Mouse (Mus musculus) testis, adult 2 months (tissue): ENCODE results near the gene Gfap.

Experiments used
- CTCF ChIP-seq: fragments of 200-500 bp; IDR thresholded peaks from 2 replicates; pipeline ENCODE4 v1.5.1; 2012; ENCODE audit warnings: low read depth, mild to moderate bottlenecking, inconsistent platforms, low read length, moderate library complexity; ENCODE audit not compliant: control insufficient read depth, insufficient read depth, insufficient replicate concordance
- POLR2A ChIP-seq: fragments of 200-500 bp; IDR thresholded peaks from 2 replicates; pipeline ENCODE4 v1.6.1; 2012; ENCODE audit warnings: low read depth, mild to moderate bottlenecking, inconsistent platforms, low read length, moderate library complexity; ENCODE audit not compliant: control insufficient read depth

- TF ChIP-seq CTCF (no peak), POLR2A (no peak)
Observed at GRCm38 (mm10) chr11:102948043-102948961, 47.6 kb upstream of the Gfap start.
